Mouse (Mus musculus) layer of hippocampus, adult 9-10 months (tissue): Measurements from ENCODE around the gene D10Wsu102e.
A peak's percentile ranks its signal among the peaks of the same experiment; 100 is the strongest.
"Not testable (repeated sequence)": the region's sequence is repeated elsewhere in the genome, so short reads cannot be mapped to it uniquely, and the experiment has no call there.

Experiments
- DNase-seq: peaks from one replicate; pipeline ENCODE4 v3.0.0; 2022; ENCODE audit warnings: low spot score

The D10Wsu102e gene

GRCm38 (mm10) chr10:83385330-83385910 lies 25.4 kb downstream of the D10Wsu102e start:
- DNase-seq = no peak

GRCm38 (mm10) chr10:83397336-83397735 lies 37.3 kb downstream of the D10Wsu102e start:
- DNase-seq = no peak

DNA sequence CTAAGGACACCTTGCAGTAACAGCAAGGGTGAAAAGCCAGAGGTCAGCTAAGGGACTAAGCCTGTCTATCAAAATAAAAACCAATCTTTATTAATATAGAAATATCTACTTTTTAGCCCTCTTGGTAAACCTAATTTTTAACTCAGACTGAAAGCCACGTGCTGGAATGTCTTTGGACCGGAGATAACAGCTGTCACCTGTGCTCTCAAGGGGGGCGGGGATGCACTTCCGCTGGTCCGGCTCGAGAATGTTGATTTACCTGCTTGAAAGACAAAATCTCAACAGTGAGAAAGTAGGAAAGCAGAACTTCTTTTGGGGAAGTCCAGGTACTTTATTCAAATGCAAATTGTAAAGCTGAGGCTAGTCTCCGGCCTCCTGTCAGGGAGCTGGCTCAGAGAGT lies 40.9 kb downstream of the D10Wsu102e start:
- DNase-seq = not testable (repeated sequence)

GRCm38 (mm10) chr10:83405031-83405430 lies 45.0 kb downstream of the D10Wsu102e start:
- no peak for DNase-seq

GRCm38 (mm10) chr10:83405711-83406110 lies 45.7 kb downstream of the D10Wsu102e start:
- DNase-seq = no peak

DNA sequence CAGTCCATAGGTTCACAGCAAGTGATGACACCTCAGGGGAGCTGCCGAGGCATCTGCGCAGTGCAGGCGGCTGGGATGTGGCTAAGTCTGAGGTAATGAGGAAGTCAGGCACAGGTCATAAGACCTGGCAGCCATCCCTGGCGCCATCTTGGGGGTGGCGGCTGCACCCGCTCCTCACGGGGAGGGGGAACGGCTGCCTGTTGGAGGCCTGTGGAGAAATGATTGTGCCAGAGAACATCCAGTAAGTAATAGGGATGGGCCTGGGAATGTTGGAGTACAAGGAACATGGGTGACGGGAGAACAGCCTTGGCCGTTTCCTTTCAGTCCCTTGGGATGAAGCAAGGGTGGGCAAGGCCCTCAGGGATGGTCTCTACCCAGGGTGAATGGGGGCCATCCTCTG lies 47.1 kb downstream of the D10Wsu102e start:
- no peak for DNase-seq

GRCm38 (mm10) chr10:83418466-83418865 lies 58.4 kb downstream of the D10Wsu102e start:
- not testable (repeated sequence) for DNase-seq

GRCm38 (mm10) chr10:83448582-83448981 lies 88.6 kb downstream of the D10Wsu102e start:
- DNase-seq = no peak

DNA sequence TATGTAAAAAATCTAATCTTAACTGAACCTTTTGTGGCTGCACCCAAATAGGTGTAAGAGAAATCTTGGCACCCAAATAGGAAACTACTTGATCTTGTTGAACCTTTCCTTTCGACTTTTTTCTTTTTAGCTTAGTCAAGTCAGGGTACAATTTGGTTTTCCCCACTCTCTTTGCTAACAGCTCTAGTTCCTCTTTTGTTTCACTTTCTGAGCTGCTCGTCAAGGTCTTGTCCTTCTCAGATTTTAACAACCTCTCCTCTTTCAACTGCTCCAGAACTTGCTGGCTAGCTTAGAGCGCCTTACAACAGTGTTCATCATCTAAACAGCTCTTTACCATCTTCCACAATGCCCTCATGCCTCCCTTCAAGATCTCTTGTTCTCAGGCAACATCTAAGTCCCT lies 97.5 kb downstream of the D10Wsu102e start:
- no peak for DNase-seq

GRCm38 (mm10) chr10:83475226-83475625 lies 115.2 kb downstream of the D10Wsu102e start:
- DNase-seq = no peak

- peak; percentile 2 for DNase-seq
These were observed 117.3 kb downstream of the D10Wsu102e start for GRCm38 (mm10) chr10:83477286-83477685.

GRCm38 (mm10) chr10:83490506-83490905 lies 130.5 kb downstream of the D10Wsu102e start:
- DNase-seq = no peak

- DNase-seq = no peak
These were observed 137.3 kb downstream of the D10Wsu102e start for GRCm38 (mm10) chr10:83497321-83497720.

DNA sequence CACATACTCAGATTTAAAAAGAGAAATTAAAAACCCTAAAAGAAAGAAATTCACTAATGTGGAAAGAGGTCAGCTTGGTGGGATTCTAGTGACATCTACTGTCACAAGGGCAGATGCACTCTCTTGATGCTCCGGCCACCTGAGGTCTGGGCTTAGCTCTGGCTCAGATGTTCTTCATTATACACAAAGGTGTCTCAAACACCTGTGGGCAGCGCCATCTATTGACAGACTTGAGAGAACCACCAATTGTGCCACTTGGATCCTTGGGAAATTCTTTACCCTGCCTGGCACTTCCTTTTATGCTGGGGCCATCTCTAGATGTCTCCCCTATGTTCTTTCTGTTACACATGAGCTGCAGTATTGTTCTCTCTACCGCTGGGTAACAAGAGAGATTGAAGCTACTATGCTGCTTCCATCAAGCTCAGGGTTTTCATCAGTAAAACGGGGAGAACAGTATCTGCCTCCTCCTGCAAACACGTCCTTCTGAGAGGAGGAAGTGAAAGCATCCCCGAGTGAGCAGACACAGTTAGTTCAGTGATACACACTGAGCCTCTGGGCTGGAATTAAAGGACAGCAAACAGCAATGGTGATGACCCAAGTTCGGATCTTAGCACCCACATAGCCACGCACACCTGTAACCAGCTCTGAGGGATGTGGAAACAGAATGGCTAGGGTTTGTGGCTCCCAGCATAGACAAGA lies 149.1 kb downstream of the D10Wsu102e start:
- no peak for DNase-seq

- no peak for DNase-seq
These were observed 151.3 kb downstream of the D10Wsu102e start for GRCm38 (mm10) chr10:83511304-83511703.

- DNase-seq = no peak
These were observed 153.7 kb downstream of the D10Wsu102e start for GRCm38 (mm10) chr10:83513736-83514135.

DNA sequence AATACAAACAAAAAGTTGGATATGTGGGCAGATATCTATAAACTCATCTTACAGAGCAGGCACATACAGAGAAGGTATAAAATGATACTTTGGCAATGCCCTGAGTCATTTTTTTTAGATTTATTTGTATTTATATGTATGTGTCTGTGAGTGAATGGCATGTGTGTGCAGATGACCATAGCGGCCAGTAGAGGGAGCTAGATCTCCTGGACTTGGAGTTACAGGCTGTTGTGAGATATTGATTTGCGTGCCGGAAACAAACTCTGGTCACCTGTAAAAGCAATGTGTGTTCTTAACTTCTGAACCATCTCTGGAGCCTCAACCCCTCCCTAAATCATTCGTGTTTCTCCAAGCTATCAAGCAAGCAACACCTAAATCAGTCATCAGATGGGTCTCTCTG lies 161.0 kb downstream of the D10Wsu102e start:
- DNase-seq = no peak

DNA sequence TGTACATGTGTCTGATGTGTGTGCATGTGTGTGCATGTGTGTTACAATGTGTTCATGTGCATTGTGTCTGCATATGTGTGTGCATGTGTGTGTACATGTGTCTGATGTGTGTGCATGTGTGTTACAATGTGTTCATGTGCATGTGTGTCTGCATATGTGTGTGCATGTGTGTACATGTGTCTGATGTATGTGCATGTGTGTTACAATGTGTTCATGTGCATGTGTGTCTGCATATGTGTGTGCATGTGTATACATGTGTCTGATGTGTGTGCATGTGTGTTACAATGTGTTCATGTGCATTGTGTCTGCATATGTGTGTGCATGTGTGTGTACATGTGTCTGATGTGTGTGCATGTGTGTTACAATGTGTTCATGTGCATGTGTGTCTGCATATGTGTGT lies 164.2 kb downstream of the D10Wsu102e start:
- not testable (repeated sequence) for DNase-seq

GRCm38 (mm10) chr10:83530384-83530967 lies 170.5 kb downstream of the D10Wsu102e start:
- DNase-seq = no peak

GRCm38 (mm10) chr10:83533258-83533909 lies 173.4 kb downstream of the D10Wsu102e start:
- no peak for DNase-seq

GRCm38 (mm10) chr10:83533910-83534283 lies 173.9 kb downstream of the D10Wsu102e start, which contains the start of gene Aldh1l2:
Gene Aldh1l2, minus strand, starts transcription at chr10:83534140.
- DNase-seq = peak; percentile 21

- no peak for DNase-seq
These were observed 176.4 kb downstream of the D10Wsu102e start for GRCm38 (mm10) chr10:83536436-83536835.
